Mouse (Mus musculus) macrophage (primary cell): ENCODE measurements around the gene Pcyt1b. TPM values are rescaled to one million over a fixed set of nuclear protein-coding genes. Genes with fewer than 3 reads are reported as not detected.
A peak's percentile ranks its signal among the peaks of the same experiment; 100 is the strongest.

ENCODE experiments used
- H3K27ac ChIP-seq: fragments of 350-480 bp; formaldehyde crosslinking; 2 replicates; pipeline ENCODE4 v1.9.0; 2021
- H3K36me3 ChIP-seq: fragments of 350-480 bp; formaldehyde crosslinking; 2 replicates; pipeline ENCODE4 v1.9.0; 2021; ENCODE audit errors: inconsistent target
- H3K4me3 ChIP-seq: fragments of 350-480 bp; formaldehyde crosslinking; 2 replicates; pipeline ENCODE4 v1.9.0; 2021; ENCODE audit errors: inconsistent target
- H3K79me2 ChIP-seq: fragments of 350-480 bp; formaldehyde crosslinking; 2 replicates; pipeline ENCODE4 v1.9.0; 2021; ENCODE audit errors: inconsistent target
- WGBS: methylation state at CpG from one replicate; pipeline ENCODE4 v1.1.7; 2026; ENCODE audit warnings: inconsistent platforms; ENCODE audit not compliant: missing documents; 5-methylcytosine and 5-hydroxymethylcytosine counted together
- polyA plus RNA-seq: library from polyadenylated mRNA; stranded (reverse); fragments of 250-400 nt; gene quantifications from 3 replicates; pipeline ENCODE4 v1.2.4, GENCODE M21; 2018; ENCODE audit warnings: inconsistent platforms
- total RNA-seq, 78 experiments: library from RNA; depleted of rRNA; stranded (reverse); fragments of 250-400 nt; gene quantifications; 1 replicate in 9 of 78; 2 replicates in 24 of 78; 3 replicates in 43 of 78; 4 replicates in 2 of 78; pipeline ENCODE4 v1.2.4; 2018; ENCODE audit warnings: inconsistent platforms in 56 of 78

Pcyt1b gene
- 1 to 10 TPM in 14 of 26 experiments, under 1 TPM in 10, not detected in 2; 0.16 to 9.0 (median 1.2) TPM for total RNA-seq (2018; cell fraction: chromatin; rRNA removed)
- 1 to 10 TPM in 3 of 26 experiments, under 1 TPM in 23; 0.38 to 1.2 (median 0.65) TPM for total RNA-seq (2018; cell fraction: cytosol; rRNA removed)
- 1 to 10 TPM in 11 of 26 experiments, under 1 TPM in 14, not detected in 1; 0.24 to 1.7 (median 0.98) TPM for total RNA-seq (2018; cell fraction: nucleus; rRNA removed)
- 0.45 to 0.67 TPM (median 0.62 TPM) in 3 replicates for polyA plus RNA-seq

GRCm38 (mm10) chrX:93654218-93655002 is at the start of gene Pcyt1b:
Gene Pcyt1b, plus strand, starts transcription at chrX:93654863.
- Histone ChIP-seq H3K4me3 (no peak within 1 kb of the TSS), H3K36me3 (no peaks in the 10 kb centered on the region), H3K27ac (no peak within 1 kb of the TSS), H3K79me2 (no peaks in the 10 kb centered on the region)
- 27% methylated on average over 1 of the region's 3 CpGs for WGBS

- Histone ChIP-seq H3K36me3 (no peaks in the 10 kb centered on the region), H3K4me3 (peak overlapping the region; percentile 75; the same call in 1 of the 2 replicates), H3K27ac (no peak overlapping the region), H3K79me2 (peaks cover 53% of the 10 kb centered on the region)
- WGBS = 83% methylated on average over 1 of the region's 1 CpGs
Observed at GRCm38 (mm10) chrX:93630256-93630655, 24.4 kb upstream of the Pcyt1b start.

GRCm38 (mm10) chrX:93631657-93632449 is 22.8 kb upstream of the Pcyt1b start, which contains the start of gene Pola1:
Gene Pola1, minus strand, starts transcription at chrX:93632155.
- peak within 1 kb of the TSS; percentile 49 for H3K27ac ChIP-seq
- H3K36me3 ChIP-seq = no peaks in the 10 kb centered on the region
- H3K79me2 ChIP-seq = peaks cover 44% of the 10 kb centered on the region
- peak within 1 kb of the TSS; percentile 75 for H3K4me3 ChIP-seq
- WGBS = 17% methylated on average over 38 of the region's 53 CpGs

GRCm38 (mm10) chrX:93634861-93635375 is 19.7 kb upstream of the Pcyt1b start:
- Histone ChIP-seq H3K27ac (no peak overlapping the region), H3K36me3 (no peaks in the 10 kb centered on the region), H3K79me2 (peaks cover 14% of the 10 kb centered on the region), H3K4me3 (no peak overlapping the region)
- WGBS = 46% methylated on average over 2 of the region's 2 CpGs

- H3K36me3 ChIP-seq = no peaks in the 10 kb centered on the region
- WGBS = 69% methylated on average over 3 of the region's 3 CpGs
- H3K27ac ChIP-seq = no peak overlapping the region
- H3K4me3 ChIP-seq = no peak overlapping the region
- no peaks in the 10 kb centered on the region for H3K79me2 ChIP-seq
Observed at GRCm38 (mm10) chrX:93643600-93643999, 11.1 kb upstream of the Pcyt1b start.

GRCm38 (mm10) chrX:93644022-93644421 is 10.6 kb upstream of the Pcyt1b start:
- Histone ChIP-seq H3K27ac (no peak overlapping the region), H3K79me2 (no peaks in the 10 kb centered on the region), H3K4me3 (no peak overlapping the region), H3K36me3 (no peaks in the 10 kb centered on the region)

GRCm38 (mm10) chrX:93650738-93651137 is 3.9 kb upstream of the Pcyt1b start:
- no peak overlapping the region for H3K4me3 ChIP-seq
- H3K36me3 ChIP-seq = no peaks in the 10 kb centered on the region
- no peak overlapping the region for H3K27ac ChIP-seq
- H3K79me2 ChIP-seq = no peaks in the 10 kb centered on the region
- 89% methylated on average over 1 of the region's 2 CpGs for WGBS

- 60% methylated on average over 5 of the region's 5 CpGs for WGBS
- H3K36me3 ChIP-seq = no peaks in the 10 kb centered on the region
- no peak overlapping the region for H3K4me3 ChIP-seq
- H3K79me2 ChIP-seq = no peaks in the 10 kb centered on the region
- H3K27ac ChIP-seq = no peak overlapping the region
Observed at GRCm38 (mm10) chrX:93655153-93655552, 490 bp downstream of the Pcyt1b start.

- 91% methylated on average over 5 of the region's 5 CpGs for WGBS
- Histone ChIP-seq H3K4me3 (no peak overlapping the region), H3K27ac (no peak overlapping the region), H3K36me3 (no peaks in the 10 kb centered on the region), H3K79me2 (no peaks in the 10 kb centered on the region)
Observed at GRCm38 (mm10) chrX:93663919-93664586, 9.4 kb downstream of the Pcyt1b start.

- 91% methylated on average over 4 of the region's 4 CpGs for WGBS
- no peak overlapping the region for H3K4me3 ChIP-seq
- no peak overlapping the region for H3K27ac ChIP-seq
- H3K79me2 ChIP-seq = no peaks in the 10 kb centered on the region
- no peaks in the 10 kb centered on the region for H3K36me3 ChIP-seq
Observed at GRCm38 (mm10) chrX:93664787-93665186, 10.1 kb downstream of the Pcyt1b start.

GRCm38 (mm10) chrX:93674432-93674831 is 19.8 kb downstream of the Pcyt1b start:
- WGBS = 60% methylated on average over 3 of the region's 3 CpGs
- no peak overlapping the region for H3K4me3 ChIP-seq

GRCm38 (mm10) chrX:93674836-93675795 is 20.5 kb downstream of the Pcyt1b start:
- no peak overlapping the region for H3K27ac ChIP-seq

More at GRCm38 (mm10) chrX:93674432-93674831, 19.8 kb downstream of the Pcyt1b start:
- Histone ChIP-seq H3K79me2 (no peaks in the 10 kb centered on the region), H3K36me3 (no peaks in the 10 kb centered on the region), H3K27ac (no peak overlapping the region)

GRCm38 (mm10) chrX:93676228-93676627 is 21.6 kb downstream of the Pcyt1b start:
- no peak overlapping the region for H3K4me3 ChIP-seq
- H3K27ac ChIP-seq = no peak overlapping the region
- no peaks in the 10 kb centered on the region for H3K79me2 ChIP-seq
- WGBS = 82% methylated on average over 1 of the region's 2 CpGs
- H3K36me3 ChIP-seq = no peaks in the 10 kb centered on the region

More at GRCm38 (mm10) chrX:93674836-93675795, 20.5 kb downstream of the Pcyt1b start:
- Histone ChIP-seq H3K4me3 (peak overlapping the region; percentile 0; the same call in 1 of the 2 replicates), H3K36me3 (no peaks in the 10 kb centered on the region), H3K79me2 (no peaks in the 10 kb centered on the region)
- WGBS = 30% methylated on average over 17 of the region's 19 CpGs
